Mouse (Mus musculus) T-helper 1 cell (primary cell): ENCODE data around the gene Bmp7.

Source experiments
- in situ Hi-C: fragments of 300-600 bp; cut with MboI, MseI; formaldehyde crosslinking; loops from one replicate; pipeline ENCODE4 v1.15.1; 2025; ENCODE audit warnings: high pct_unique_total_duplicates

The Bmp7 gene

GRCm38 (mm10) chr2:172949051-172949450 is 8.9 kb upstream of the Bmp7 start:
- in situ Hi-C loops, result no loop called here

GRCm38 (mm10) chr2:172940799-172941163 is 660 bp upstream of the Bmp7 start:
- in situ Hi-C loops, result no loop called here

- in situ Hi-C loops, result no loop called here
These were observed 500 bp downstream of the Bmp7 start for GRCm38 (mm10) chr2:172939639-172940002.

DNA sequence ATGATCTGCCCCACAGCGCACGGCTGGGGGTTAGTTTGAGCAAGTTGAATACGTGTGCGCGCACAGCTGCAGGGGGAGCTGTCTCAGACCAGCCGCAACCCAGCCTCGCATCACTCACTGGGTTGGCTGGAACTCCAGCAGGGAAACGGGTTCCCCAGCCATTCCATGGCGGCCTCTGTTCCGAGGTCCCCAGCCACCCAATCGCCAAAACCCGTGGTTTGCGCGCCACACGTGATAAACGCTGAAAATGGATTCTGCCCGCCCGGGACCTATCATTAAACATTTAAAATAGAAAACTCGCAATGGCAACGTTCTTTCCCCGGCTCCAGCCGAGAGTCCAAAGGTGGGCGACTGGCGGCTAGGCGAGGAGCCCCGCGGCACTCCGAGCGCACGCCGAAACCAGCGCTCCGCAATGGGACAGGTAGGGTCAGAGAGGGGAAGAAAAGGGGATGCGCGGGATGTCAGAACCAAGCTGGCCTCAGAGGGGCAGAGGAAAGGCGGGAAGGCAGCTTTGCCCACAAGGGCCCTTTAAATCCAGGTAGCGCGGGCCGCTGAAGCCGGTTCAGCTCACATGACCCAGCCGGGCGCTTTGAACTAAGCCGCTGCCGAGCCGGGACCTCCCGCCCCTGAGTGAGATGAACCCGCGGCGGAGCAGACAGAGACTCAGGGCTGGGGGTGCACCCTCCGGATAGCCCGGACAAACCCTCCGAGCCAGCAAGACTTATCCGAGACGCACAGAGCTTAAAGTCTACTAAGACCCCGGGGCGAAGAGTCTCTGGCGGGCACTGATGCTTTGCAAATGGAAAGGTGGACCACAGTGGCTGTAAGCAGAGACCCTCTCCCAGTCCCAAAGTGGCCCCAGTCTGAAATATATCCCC is 1.1 kb downstream of the Bmp7 start:
- in situ Hi-C loops, result no loop called here

- in situ Hi-C loops, result no loop called here
These were observed 2.6 kb downstream of the Bmp7 start for GRCm38 (mm10) chr2:172937326-172938190.

- in situ Hi-C loops, result no loop called here
These were observed 3.3 kb downstream of the Bmp7 start for GRCm38 (mm10) chr2:172936844-172937243.

GRCm38 (mm10) chr2:172935776-172936562 is 4.2 kb downstream of the Bmp7 start:
- in situ Hi-C loops, result no loop called here

GRCm38 (mm10) chr2:172934891-172935740 is 5.0 kb downstream of the Bmp7 start:
- in situ Hi-C loops, result no loop called here

- in situ Hi-C loops, result no loop called here
These were observed 5.7 kb downstream of the Bmp7 start for GRCm38 (mm10) chr2:172934420-172934788.

GRCm38 (mm10) chr2:172933631-172934419 is 6.3 kb downstream of the Bmp7 start:
- in situ Hi-C loops, result no loop called here

DNA sequence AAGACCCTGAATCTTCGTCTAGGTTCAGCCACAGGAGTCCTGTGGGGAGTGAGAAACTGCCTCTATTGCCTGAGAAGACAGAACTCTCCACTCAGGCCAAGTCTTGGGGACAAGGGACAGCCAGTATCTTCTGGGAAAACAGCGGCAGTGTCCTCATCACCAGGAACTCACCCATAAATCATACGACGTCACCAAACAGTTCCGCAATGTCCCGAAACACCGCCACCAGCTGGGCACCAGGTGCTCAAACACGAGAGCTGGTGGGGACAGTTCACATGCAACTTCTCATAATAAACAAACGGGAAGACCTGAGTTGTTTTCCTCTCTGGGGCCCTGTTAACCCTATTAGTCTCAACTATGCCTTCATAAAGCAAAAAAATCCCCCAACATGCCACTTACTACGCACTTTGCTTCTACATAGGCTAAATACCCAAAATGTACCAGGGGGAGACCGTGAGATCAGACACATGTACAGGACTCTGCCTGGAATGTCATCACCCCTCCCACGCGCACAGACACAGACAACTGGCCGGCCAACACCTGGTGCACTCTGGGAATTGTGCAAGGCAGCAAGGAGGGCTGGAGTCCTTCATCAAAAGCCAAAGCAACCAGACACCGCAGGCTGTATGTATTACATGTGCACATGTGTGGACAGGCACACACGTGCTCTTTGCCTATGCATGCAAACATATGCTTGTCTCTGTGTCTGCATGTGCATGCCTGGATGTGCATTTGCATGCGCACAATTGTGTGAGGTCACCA is 8.8 kb downstream of the Bmp7 start:
- in situ Hi-C loops, result no loop called here

GRCm38 (mm10) chr2:172929905-172930436 is 10.2 kb downstream of the Bmp7 start:
- in situ Hi-C loops, result no loop called here

DNA sequence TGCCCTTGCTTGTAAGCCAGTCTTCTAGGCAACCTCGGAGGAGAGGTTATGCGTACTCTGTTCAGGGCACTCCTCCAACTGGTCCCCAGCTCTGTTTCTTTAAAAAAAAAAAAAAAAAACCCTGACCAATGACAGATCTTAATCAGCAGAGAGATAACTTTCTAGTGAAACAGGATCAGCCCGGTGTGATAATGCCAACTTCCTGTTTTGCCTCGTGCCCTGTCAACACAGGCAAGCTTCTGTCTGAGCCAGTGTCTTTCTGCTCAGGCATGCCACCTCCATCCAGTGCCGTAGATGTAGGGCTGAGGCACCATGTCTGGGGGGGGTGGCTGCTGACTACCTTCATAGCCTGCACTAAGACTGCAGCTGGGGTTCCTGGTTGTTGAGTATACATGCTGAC is 12.5 kb downstream of the Bmp7 start:
- in situ Hi-C loops, result no loop called here

GRCm38 (mm10) chr2:172926311-172926710 is 13.8 kb downstream of the Bmp7 start:
- in situ Hi-C loops, result no loop called here

DNA sequence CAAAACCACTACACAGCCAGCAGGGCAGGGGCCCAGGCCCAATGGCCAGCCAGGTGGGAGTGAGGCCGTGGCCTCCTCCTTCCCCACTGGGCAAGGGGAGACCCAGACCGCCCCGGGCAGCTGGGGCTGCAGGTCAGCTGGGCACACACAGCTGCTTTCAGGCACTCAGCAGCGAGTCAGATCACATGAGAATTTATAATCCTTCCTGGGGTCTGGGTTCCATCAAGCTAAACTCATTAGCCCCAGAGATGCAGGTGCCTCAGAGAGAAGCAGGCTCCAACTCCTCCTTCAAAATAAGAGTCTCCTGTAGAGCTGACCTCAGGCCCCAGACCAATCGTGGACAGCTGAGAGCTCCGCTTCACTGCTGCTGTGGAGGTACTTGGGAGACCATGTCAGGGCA is 15.2 kb downstream of the Bmp7 start:
- in situ Hi-C loops, result no loop called here

- in situ Hi-C loops, result no loop called here
These were observed 16.9 kb downstream of the Bmp7 start for GRCm38 (mm10) chr2:172923198-172923597.

- in situ Hi-C loops, result no loop called here
These were observed 17.5 kb downstream of the Bmp7 start for GRCm38 (mm10) chr2:172922597-172922996.

DNA sequence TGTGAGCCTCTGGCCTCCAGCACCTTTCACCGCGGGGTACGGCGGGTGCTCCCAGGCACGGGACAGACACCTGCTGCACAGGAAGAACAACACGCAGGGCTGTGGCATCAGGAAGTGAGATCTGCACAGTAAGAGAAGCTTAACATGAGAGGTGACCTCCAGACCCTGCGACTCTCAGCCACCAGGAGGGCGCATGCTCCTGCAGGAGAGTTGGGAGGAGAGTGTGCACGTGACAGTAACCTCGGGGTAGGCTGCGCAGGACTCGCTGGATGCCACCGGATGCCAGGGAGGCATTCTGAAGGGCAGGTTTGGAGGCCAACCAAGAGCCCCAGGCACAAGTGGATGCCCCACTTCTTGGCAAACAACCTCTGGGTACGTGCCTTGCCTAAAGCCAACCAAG is 26.1 kb downstream of the Bmp7 start:
- in situ Hi-C loops, result no loop called here

GRCm38 (mm10) chr2:172911715-172912114 is 28.4 kb downstream of the Bmp7 start:
- in situ Hi-C loops, result no loop called here
